Mouse (Mus musculus) heart, embryonic 13.5 days (tissue): ENCODE measurements at regions not wholly inside any gene's neighbourhood (a gene's known extent, or its start where the extent isn't known, plus 50 kb on each side); places are given as distances from the start of the nearest gene placed in this dataset.

Source experiments
- ATAC-seq: fragments of 200-750 bp; cut with Nextera tagmentation; 2 replicates; pipeline ENCODE4 v1.8.0; 2017; ENCODE audit warnings: moderate TSS enrichment; ENCODE audit not compliant: insufficient number of reproducible peaks, low FRiP score, low TSS enrichment; ENCODE audit errors: extremely low read depth
- H3K27ac ChIP-seq: fragments of 300-500 bp; sonication (generic); replicated peaks from 2 replicates; pipeline ENCODE4 v1.5.1; 2015; ENCODE audit warnings: moderate library complexity, mild to moderate bottlenecking, inconsistent platforms
- H3K27me3 ChIP-seq: fragments of 300-500 bp; sonication (generic); replicated peaks from 2 replicates; pipeline ENCODE4 v1.6.1; 2015; ENCODE audit warnings: mild to moderate bottlenecking, inconsistent platforms
- H3K36me3 ChIP-seq: fragments of 300-500 bp; sonication (generic); 2 replicates; pipeline ENCODE4 v1.6.1; 2015; ENCODE audit warnings: mild to moderate bottlenecking, inconsistent platforms
- H3K4me1 ChIP-seq: fragments of 300-500 bp; sonication (generic); 2 replicates; pipeline ENCODE4 v1.6.1; 2015; ENCODE audit warnings: inconsistent platforms
- H3K4me2 ChIP-seq: fragments of 300-500 bp; sonication (generic); 2 replicates; pipeline ENCODE4 v1.6.1; 2015; ENCODE audit warnings: inconsistent platforms, mild to moderate bottlenecking, moderate library complexity
- H3K4me3 ChIP-seq: fragments of 300-500 bp; sonication (generic); 2 replicates; pipeline ENCODE4 v1.5.1; 2015; ENCODE audit warnings: moderate library complexity, mild to moderate bottlenecking, inconsistent platforms
- H3K9ac ChIP-seq: fragments of 300-500 bp; sonication (generic); 2 replicates; pipeline ENCODE4 v1.6.1; 2015; ENCODE audit warnings: inconsistent platforms, mild to moderate bottlenecking, moderate library complexity
- H3K9me3 ChIP-seq: fragments of 300-500 bp; sonication (generic); 2 replicates; pipeline ENCODE4 v1.6.1; 2016; ENCODE audit warnings: inconsistent platforms
- WGBS: fragments of 180-500 bp; shearing (Covaris S2); methylation state at CpG from one replicate; pipeline ENCODE4 v1.1.7; 2015; ENCODE audit warnings: mixed read lengths; 5-methylcytosine and 5-hydroxymethylcytosine counted together

DNA sequence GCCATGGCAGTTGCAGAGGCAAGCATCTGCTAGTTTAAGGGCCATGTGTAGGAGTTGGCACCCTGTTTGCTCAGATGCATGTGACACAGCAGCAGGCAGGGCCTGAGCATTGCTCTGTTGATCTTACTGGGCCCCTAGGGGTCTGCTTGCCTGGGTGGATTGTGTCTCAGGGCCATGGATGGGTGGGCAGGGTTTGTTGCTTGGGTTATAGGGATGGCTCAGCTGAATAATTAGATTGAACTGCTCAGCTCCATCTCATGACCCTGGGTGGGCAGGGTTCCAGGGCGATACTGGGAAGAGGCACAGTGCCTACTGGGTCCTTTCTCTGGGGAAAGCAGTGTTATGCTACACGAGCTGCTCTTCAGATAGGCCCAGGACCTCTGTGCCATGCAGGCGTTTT lies 338.0 kb downstream of the Eipr1 start:
- H3K4me1 ChIP-seq = peaks cover 5% of the 10 kb centered on the region; the same call in 1 of the 2 replicates
- H3K9me3 ChIP-seq = no peaks in the 10 kb centered on the region
- no peaks in the 10 kb centered on the region for H3K36me3 ChIP-seq
- ATAC-seq = no peak
- no peak overlapping the region for H3K4me3 ChIP-seq
- H3K27me3 ChIP-seq = no peaks in the 10 kb centered on the region
- 59% methylated on average over 3 of the region's 3 CpGs for WGBS
- H3K4me2 ChIP-seq = no peak overlapping the region
- H3K27ac ChIP-seq = no peak overlapping the region
- H3K9ac ChIP-seq = no peak overlapping the region

DNA sequence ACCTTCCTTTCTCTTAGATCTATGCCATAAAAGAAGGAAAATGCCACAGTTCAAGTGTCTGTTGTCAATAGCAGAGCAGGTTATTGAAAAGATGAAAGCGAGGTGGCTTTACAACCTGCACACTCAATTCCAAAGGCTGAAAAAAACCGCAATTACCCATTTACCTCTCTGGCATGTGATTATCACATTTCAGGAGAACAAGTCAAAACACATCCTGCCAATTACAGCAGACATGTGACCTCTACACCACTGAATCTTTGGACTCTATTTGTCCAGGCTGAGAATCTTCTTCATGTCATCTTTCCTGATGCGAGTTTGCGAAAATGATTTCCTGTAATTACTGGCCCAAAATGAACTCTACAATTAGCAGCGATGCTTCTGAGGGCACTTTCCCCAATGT lies 338.8 kb downstream of the Eipr1 start:
- H3K27ac ChIP-seq = no peak overlapping the region
- WGBS = 84% methylated on average over 5 of the region's 5 CpGs
- H3K27me3 ChIP-seq = no peaks in the 10 kb centered on the region
- no peaks in the 10 kb centered on the region for H3K36me3 ChIP-seq
- H3K9me3 ChIP-seq = no peaks in the 10 kb centered on the region
- no peak overlapping the region for H3K4me3 ChIP-seq
- H3K9ac ChIP-seq = no peak overlapping the region
- no peak overlapping the region for H3K4me2 ChIP-seq
- no peak for ATAC-seq
- peaks cover 5% of the 10 kb centered on the region; the same call in 1 of the 2 replicates for H3K4me1 ChIP-seq

DNA sequence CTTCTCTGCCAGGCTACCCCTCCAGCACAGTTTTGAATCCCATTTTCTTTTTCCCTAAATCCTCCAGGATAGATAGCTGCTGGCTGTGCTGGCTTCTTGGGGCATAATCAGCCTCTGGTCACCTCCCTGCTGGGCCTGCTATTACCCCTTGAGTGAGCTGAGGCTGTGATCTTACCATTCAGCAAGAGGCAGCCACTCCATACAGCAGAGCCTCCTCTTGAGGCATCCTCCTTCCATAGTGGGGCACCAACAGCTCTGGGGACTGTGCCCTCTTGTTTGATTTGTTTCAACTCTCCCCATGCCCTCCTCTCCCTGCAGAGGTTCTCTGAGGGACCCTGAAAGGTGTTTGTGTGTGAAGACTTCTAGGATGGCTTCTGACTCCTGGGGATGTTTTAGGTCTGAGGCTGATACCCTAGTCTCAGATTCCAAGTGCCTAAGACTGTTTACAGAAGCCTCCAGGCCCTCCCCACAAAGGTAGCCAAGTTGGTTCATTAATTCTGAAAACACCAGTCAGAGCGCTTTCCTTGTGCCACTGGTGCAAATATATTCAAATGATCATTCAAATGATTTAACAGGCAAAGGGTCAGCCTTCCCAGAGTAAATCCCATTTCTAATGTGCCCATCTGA lies 343.9 kb downstream of the Eipr1 start:
- no peak for ATAC-seq
- Histone ChIP-seq H3K4me3 (no peak overlapping the region), H3K4me1 (peaks cover 22% of the 10 kb centered on the region), H3K4me2 (peak overlapping the region; percentile 48), H3K9me3 (no peaks in the 10 kb centered on the region), H3K27me3 (no peaks in the 10 kb centered on the region), H3K9ac (no peak overlapping the region), H3K36me3 (no peaks in the 10 kb centered on the region), H3K27ac (no peak overlapping the region)
- WGBS = 51% methylated on average over 1 of the region's 1 CpGs

DNA sequence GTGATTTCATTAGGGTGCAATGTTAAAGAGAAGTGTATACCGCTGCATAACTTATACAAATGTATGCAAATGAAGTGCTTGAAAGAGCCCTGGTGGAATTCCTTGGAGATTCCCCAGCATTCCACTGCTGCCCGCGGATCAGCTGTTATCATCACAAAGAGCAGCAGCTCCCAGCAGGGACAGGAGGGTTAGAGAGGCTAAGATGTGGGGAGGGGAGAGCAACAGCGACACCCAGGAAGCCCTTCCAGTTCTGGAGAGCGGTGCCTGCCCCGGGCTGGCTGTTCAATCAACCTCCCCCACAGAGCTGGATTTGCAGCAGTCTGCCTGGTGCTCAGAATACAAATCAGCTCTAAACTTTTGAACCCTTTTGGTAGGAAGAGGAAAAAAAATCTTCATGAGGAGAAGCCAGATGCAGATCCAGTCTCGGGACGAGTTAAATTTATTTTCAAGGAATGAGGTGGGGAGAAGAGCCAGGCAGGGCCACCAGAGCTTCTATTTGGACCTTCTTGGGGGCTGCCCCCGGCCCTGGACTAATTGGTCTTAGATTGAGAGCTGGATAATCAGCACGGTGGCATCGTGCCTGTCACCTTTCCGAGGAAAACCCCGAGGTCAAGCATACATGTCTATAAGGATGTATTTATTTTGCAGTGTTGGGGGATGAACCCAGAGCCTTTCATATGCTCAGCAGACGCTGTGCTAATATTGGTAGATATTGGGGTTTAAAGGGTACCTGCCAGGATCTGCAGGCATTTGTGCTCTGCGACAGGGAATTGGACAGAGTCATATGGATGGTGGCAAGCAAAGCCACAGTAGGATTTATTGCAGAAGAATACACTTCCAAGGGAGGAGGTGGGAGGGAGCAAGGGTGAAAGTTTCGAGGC lies 344.7 kb downstream of the Eipr1 start:
- Histone ChIP-seq H3K4me1 (peaks cover 20% of the 10 kb centered on the region), H3K27ac (0 out of 2 replicates have a peak overlapping the region, but pooled peaks have one; percentile 5), H3K36me3 (no peaks in the 10 kb centered on the region), H3K4me2 (peak overlapping the region; percentile 48), H3K4me3 (no peak overlapping the region), H3K9ac (peak overlapping the region; percentile 37), H3K9me3 (no peaks in the 10 kb centered on the region), H3K27me3 (no peaks in the 10 kb centered on the region)
- no peak for ATAC-seq
- WGBS = 10% methylated on average over 16 of the region's 16 CpGs

DNA sequence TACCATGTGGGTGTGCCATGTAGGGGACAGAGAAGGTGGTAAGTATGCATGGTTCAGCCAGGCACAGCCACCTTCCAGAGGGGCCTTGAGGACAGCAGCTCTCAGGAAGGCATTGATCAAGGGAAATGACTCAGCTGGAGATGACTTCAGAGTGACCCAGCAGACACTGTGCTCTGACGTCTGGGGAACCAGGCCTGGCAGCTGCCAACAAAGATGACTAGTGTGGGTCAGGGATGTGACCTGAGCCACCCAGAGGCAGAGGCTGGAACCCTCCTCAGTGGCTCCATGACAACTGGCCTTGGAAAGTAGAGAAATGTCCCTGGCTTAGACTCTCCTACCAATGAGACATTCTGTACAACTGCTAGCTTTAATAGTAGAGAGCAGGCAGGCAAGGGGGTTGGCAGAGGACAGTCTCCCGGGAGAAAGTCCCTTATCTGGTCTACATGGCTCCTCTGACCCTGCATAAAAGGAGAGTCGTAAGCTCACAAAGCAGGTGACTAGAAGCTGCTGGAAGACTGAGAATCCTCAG lies 348.5 kb downstream of the Eipr1 start:
- Histone ChIP-seq H3K27me3 (no peaks in the 10 kb centered on the region), H3K9ac (no peak overlapping the region), H3K9me3 (0 out of 2 replicates have a peak, but pooled peaks cover 4% of the 10 kb centered on the region), H3K4me2 (no peak overlapping the region), H3K27ac (no peak overlapping the region), H3K36me3 (no peaks in the 10 kb centered on the region), H3K4me1 (peaks cover 17% of the 10 kb centered on the region), H3K4me3 (no peak overlapping the region)
- 30% methylated on average over 3 of the region's 3 CpGs for WGBS
- no peak for ATAC-seq

DNA sequence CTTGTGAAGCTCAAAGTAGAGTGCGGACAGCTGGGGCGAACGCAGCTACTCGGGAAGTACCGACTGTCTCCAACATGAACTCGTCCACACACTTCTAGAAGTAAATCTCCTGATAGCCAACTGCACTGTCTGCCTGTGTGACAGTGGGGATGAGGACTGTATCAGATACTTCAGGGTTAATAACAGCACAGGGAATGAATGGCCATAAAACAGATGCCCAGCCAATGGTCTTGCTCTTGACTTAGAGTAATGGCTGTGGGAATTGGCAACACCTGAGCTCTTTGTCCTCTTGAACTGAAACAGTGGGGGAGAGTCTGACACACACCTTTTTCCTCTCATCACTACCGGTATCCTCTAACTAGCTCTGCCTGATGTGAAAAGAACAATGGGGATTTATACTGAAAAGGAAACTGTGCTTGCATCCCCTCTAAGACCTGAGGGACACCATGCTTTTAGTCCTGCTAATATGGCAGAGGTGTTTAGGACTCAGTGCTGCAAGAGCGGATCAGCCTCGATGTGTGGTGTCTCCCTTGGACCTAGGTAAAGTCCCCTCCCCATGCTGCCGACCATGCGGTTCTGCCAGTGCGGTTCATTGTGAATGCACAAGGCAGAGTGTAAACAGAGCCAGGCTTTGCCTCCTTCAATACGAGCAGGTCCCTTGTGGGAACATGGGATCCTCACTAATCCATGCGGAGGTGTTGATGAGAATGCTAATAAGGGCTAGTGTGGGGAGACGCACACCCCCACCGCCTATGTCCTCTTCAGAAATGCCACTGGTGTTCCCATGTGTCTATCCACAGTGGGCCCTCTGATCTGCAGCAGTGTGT lies 355.5 kb downstream of the Eipr1 start:
- H3K4me2 ChIP-seq = no peak overlapping the region
- WGBS = 62% methylated on average over 16 of the region's 16 CpGs

DNA sequence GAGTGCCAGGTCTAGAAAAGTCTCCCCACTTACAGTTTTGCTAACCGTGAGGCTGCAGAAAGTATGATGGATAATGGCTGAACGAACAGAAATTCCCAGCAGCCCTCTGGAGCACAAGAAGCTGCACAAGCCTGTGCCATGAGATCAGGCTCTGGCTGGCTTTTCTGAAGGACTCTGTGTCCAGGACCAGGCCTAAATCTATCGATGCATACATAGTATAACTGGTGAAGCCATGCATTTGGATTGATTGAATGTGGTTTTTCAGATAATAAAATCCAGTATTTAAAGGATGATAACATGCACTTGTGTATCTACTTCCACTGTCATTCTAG lies 356.1 kb downstream of the Eipr1 start:
- no peak overlapping the region for H3K9ac ChIP-seq
- WGBS = 79% methylated on average over 3 of the region's 3 CpGs
- no peak for ATAC-seq
- H3K27me3 ChIP-seq = no peaks in the 10 kb centered on the region
- no peaks in the 10 kb centered on the region; the same call in 1 of the 2 replicates for H3K4me1 ChIP-seq
- no peaks in the 10 kb centered on the region for H3K9me3 ChIP-seq
- H3K36me3 ChIP-seq = no peaks in the 10 kb centered on the region
- H3K27ac ChIP-seq = no peak overlapping the region
- H3K4me3 ChIP-seq = no peak overlapping the region
- no peak overlapping the region for H3K4me2 ChIP-seq

More for the DNA sequence above, 355.5 kb downstream of the Eipr1 start:
- Histone ChIP-seq H3K27me3 (no peaks in the 10 kb centered on the region), H3K36me3 (no peaks in the 10 kb centered on the region), H3K4me1 (no peaks in the 10 kb centered on the region; the same call in 1 of the 2 replicates), H3K4me3 (no peak overlapping the region), H3K9me3 (0 out of 2 replicates have a peak, but pooled peaks cover under 1% of the 10 kb centered on the region), H3K27ac (no peak overlapping the region), H3K9ac (no peak overlapping the region)
- no peak for ATAC-seq

DNA sequence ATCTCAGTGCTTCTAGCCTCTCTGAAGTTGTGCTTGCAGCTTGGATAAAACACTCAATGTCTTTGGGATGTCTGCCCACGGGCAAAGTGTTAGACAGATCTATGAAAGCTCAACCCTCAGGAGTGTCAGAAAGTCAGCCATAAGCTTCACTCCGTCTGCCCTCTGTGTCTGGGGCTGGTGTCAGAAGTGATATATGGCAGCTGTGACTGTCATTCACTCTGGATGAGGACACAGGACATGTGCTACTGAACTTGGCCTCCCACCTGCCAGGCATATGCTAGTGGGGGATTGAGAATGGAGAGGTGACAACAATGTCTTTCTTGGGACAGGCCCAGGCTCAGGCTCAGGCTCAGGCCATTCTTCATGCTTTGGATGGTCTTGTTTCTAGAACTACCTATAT lies 366.7 kb downstream of the Eipr1 start:
- no peaks in the 10 kb centered on the region for H3K9me3 ChIP-seq

DNA sequence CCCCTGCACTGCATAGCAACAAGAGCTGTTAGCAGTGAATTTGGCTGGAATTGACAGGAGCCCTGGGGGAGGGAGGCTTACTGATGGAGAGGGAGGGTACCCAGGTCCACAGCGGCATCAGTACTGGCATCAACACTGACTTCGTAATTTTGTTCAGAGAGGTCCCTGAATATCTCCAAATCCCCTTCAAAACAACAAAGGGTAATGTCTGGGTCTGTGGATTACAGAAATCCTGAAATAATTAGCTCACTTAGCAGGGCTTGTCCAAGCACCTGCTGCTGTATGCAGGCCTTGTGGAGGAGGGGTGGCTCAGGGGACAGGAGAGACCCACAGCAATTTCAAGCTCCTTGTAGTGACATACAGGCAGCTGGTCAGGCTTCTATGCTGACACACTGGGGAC lies 369.6 kb downstream of the Eipr1 start:
- peaks cover 6% of the 10 kb centered on the region for H3K4me1 ChIP-seq
- no peak for ATAC-seq
- no peak overlapping the region for H3K4me3 ChIP-seq
- H3K27me3 ChIP-seq = no peaks in the 10 kb centered on the region
- no peaks in the 10 kb centered on the region for H3K9me3 ChIP-seq
- 68% methylated on average over 2 of the region's 2 CpGs for WGBS
- no peak overlapping the region for H3K4me2 ChIP-seq
- no peak overlapping the region for H3K27ac ChIP-seq
- no peak overlapping the region for H3K9ac ChIP-seq
- no peaks in the 10 kb centered on the region for H3K36me3 ChIP-seq

More for the DNA sequence above, 366.7 kb downstream of the Eipr1 start:
- peaks cover 10% of the 10 kb centered on the region for H3K4me1 ChIP-seq
- H3K36me3 ChIP-seq = no peaks in the 10 kb centered on the region
- no peak for ATAC-seq
- WGBS = 40% methylated on average over 2 of the region's 2 CpGs
- no peak overlapping the region for H3K27ac ChIP-seq
- H3K9ac ChIP-seq = no peak overlapping the region
- H3K27me3 ChIP-seq = no peaks in the 10 kb centered on the region
- no peak overlapping the region for H3K4me3 ChIP-seq
- no peak overlapping the region for H3K4me2 ChIP-seq

DNA sequence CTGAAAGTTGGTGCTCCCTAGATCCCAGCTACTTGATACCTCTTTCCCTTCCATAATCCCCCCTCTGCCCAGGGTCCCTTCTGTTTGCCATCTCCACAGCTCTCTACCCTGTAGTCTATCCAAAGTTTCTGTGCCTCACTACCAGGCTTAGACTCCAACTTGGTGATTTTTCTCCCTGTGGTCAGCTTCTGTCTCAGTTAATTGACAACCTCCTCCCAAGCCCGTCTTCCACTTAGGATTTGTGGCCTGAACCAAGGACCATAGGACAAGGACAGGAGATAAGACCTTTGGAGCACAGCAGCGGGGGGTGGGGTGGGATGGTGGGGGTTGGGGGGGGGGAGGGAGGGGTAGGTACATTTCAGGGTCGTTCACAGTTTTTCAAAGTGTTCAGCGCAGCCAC lies 371.3 kb downstream of the Eipr1 start:
- no peak overlapping the region for H3K4me2 ChIP-seq
- ATAC-seq = no peak
- 0 out of 2 replicates have a peak, but pooled peaks cover under 1% of the 10 kb centered on the region for H3K4me1 ChIP-seq
- 37% methylated on average over 4 of the region's 4 CpGs for WGBS
- no peak overlapping the region for H3K9ac ChIP-seq
- H3K9me3 ChIP-seq = no peaks in the 10 kb centered on the region
- 0 out of 2 replicates have a peak, but pooled peaks cover 3% of the 10 kb centered on the region for H3K27me3 ChIP-seq
- no peaks in the 10 kb centered on the region for H3K36me3 ChIP-seq
- H3K27ac ChIP-seq = no peak overlapping the region
- H3K4me3 ChIP-seq = no peak overlapping the region
